ENCODE assay signal across 1 mouse cellular context in genomic region chr6:34471434-34472110, GRCm38 (mm10).
TF ChIP-seq lines count a peak whose summit lies in the region.

No protein-coding gene starts in this region.

TF ChIP-seq in MEL, 35 proteins besides CTCF, POLR2A, EP300 and RAD21 (continued from another document):
- TF ChIP-seq USF2 (IDR thresholded peaks at IDR 0.05; ENCODE audit: borderline replicate concordance in 1 of 2, insufficient read depth in 1 of 2, low read depth in 1 of 2, low read length in 2 of 2) (peak in 1 of 2 experiments; percentile 68; a peak in 2 of 4 replicates), RCOR1 (IDR thresholded peaks at IDR 0.05; ENCODE audit: low read depth, low read length) (peak; percentile 90), TAL1 (IDR thresholded peaks at IDR 0.05; ENCODE audit: low read length) (peak; percentile 96), MAFK (IDR thresholded peaks at IDR 0.05; ENCODE audit: borderline replicate concordance, low read depth, low read length) (peak; percentile 32; the same call in 1 of the 2 replicates), MYC (IDR thresholded peaks at IDR 0.05; ENCODE audit: low read depth, low read length) (peak; percentile 85), USF1 (IDR thresholded peaks at IDR 0.05; ENCODE audit: low read depth, low read length) (peak; percentile 94), SIN3A (IDR thresholded peaks at IDR 0.05; ENCODE audit: low read length) (peak; percentile 91)
